Comparison of ENCODE assay signal across 19 mouse cellular contexts in the genomic region with DNA sequence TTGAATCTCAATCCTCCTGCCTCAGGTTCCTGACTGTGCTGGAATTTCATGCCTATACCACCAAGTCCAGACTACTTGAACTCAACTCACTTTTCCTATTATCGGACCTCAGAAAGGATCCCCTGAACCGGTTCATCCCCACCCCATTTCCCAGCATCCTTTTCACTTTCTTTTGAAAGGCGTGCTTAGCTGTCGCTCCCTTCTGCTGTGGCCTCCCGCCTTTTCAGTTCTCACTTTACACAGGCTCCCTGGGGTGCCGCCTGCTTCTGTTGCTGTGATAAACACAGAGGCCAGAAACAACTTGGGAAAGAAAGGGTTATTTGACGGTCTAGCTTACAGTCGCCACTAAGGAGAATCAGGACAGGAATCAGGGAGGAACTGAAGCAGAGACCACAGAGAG. TPM values are rescaled to one million over a fixed set of nuclear protein-coding genes. Genes with fewer than 3 reads are reported as not detected.
DNase-seq lines count a peak whose midpoint lies in the region; ATAC-seq and TF ChIP-seq lines count a peak whose summit lies in the region.
"Had no signal": no experiment of that assay in that cellular context is flagged by ENCODE, and none has a peak within 500 bp of the region (broad histone marks: within the 10 kb centered on the region; RNA-seq: fewer than 3 reads in every experiment).

No protein-coding gene starts in this region.

- no peak for TF ChIP-seq CTCF in E14TG2a.4 (conservative IDR thresholded peaks at IDR 0.05; ENCODE audit: low read length)

- 6% methylated on average over 8 of the region's 8 CpGs for WGBS in hindbrain, embryonic 11.5 days
- 3% methylated on average over 8 of the region's 8 CpGs for WGBS in hindbrain, embryonic 16.5 days
- WGBS in limb, embryonic 15.5 days: 13% methylated on average over 8 of the region's 8 CpGs

- no peaks in the 10 kb centered on the region for H3K27me3 ChIP-seq in hindbrain, embryonic 11.5 days (ENCODE audit: control insufficient read depth, insufficient read depth, low read length)
- no peaks in the 10 kb centered on the region for H3K27me3 ChIP-seq in hindbrain, embryonic 16.5 days (replicated peaks; ENCODE audit: control insufficient read depth, insufficient read depth, low read length)
- peaks cover 21% of the 10 kb centered on the region for H3K27me3 ChIP-seq in E14TG2a.4 (ENCODE audit: insufficient read depth, low read length)
- peaks cover 6% of the 10 kb centered on the region; the same call in 1 of the 2 replicates for H3K27me3 ChIP-seq in limb, embryonic 15.5 days

- no peak overlapping the region for H3K9ac ChIP-seq in hindbrain, embryonic 11.5 days (ENCODE audit: low read depth, low read length)
- H3K9ac ChIP-seq in hindbrain, embryonic 16.5 days (ENCODE audit: low read depth, low read length): no peak overlapping the region
- no peak overlapping the region for H3K9ac ChIP-seq in limb, embryonic 15.5 days

- H3K4me3 ChIP-seq in hindbrain, embryonic 11.5 days (ENCODE audit: low read depth, low read length): no peak overlapping the region
- H3K4me3 ChIP-seq in hindbrain, embryonic 16.5 days (ENCODE audit: low read length): no peak overlapping the region
- peak overlapping the region; percentile 45 for H3K4me3 ChIP-seq in E14TG2a.4 (replicated peaks; ENCODE audit: low read length)
- no peak overlapping the region for H3K4me3 ChIP-seq in limb, embryonic 15.5 days
- H3K4me3 ChIP-seq: layer of hippocampus, adult 2 months had no signal

- no peaks in the 10 kb centered on the region for H3K9me3 ChIP-seq in hindbrain, embryonic 11.5 days (ENCODE audit: control insufficient read depth, low read length)
- no peaks in the 10 kb centered on the region for H3K9me3 ChIP-seq in hindbrain, embryonic 16.5 days (ENCODE audit: control insufficient read depth, low read length)
- no peaks in the 10 kb centered on the region for H3K9me3 ChIP-seq in E14TG2a.4 (ENCODE audit: low read length)
- no peaks in the 10 kb centered on the region for H3K9me3 ChIP-seq in limb, embryonic 15.5 days

- DNase-seq in hindbrain, embryonic 11.5 days (ENCODE audit: low spot score): peak; percentile 46
- DNase-seq in ZHBTc4 (ENCODE audit: low read depth, low spot score): peak; percentile 66
- no peak for DNase-seq in thymus, postnatal 4 days
- DNase-seq: adrenal gland, postnatal 36 days; cerebellum, postnatal 14 days; heart, postnatal 36 days; lung, adult 18-20 months; lung, postnatal 36 days; right cerebral cortex, postnatal 25 days had no signal

- no peaks in the 10 kb centered on the region for H3K36me3 ChIP-seq in hindbrain, embryonic 11.5 days (ENCODE audit: control insufficient read depth, insufficient read depth, low read length)
- H3K36me3 ChIP-seq in hindbrain, embryonic 16.5 days (ENCODE audit: control insufficient read depth, insufficient read depth, low read length): no peaks in the 10 kb centered on the region
- no peaks in the 10 kb centered on the region for H3K36me3 ChIP-seq in E14TG2a.4 (ENCODE audit: insufficient read depth, low read length)
- no peaks in the 10 kb centered on the region for H3K36me3 ChIP-seq in limb, embryonic 15.5 days

- no peaks in the 10 kb centered on the region for H3K4me1 ChIP-seq in hindbrain, embryonic 11.5 days (replicated peaks; ENCODE audit: control insufficient read depth, insufficient read depth, low read length)
- no peaks in the 10 kb centered on the region for H3K4me1 ChIP-seq in hindbrain, embryonic 16.5 days (ENCODE audit: control insufficient read depth, insufficient read depth, low read depth, low read length)
- H3K4me1 ChIP-seq in E14TG2a.4 (replicated peaks; ENCODE audit: low read depth, low read length): peaks cover 68% of the 10 kb centered on the region
- no peaks in the 10 kb centered on the region for H3K4me1 ChIP-seq in limb, embryonic 15.5 days

- H3K27ac ChIP-seq in hindbrain, embryonic 11.5 days (ENCODE audit: low read depth, low read length): no peak overlapping the region
- no peak overlapping the region for H3K27ac ChIP-seq in hindbrain, embryonic 16.5 days (ENCODE audit: low read depth, low read length)
- no peak overlapping the region for H3K27ac ChIP-seq in limb, embryonic 15.5 days
- H3K27ac ChIP-seq: kidney, postnatal 0 days; layer of hippocampus, adult 2 months had no signal

- H3K4me2 ChIP-seq in hindbrain, embryonic 11.5 days (replicated peaks; ENCODE audit: low read depth, low read length): no peak overlapping the region
- no peak overlapping the region for H3K4me2 ChIP-seq in hindbrain, embryonic 16.5 days (ENCODE audit: low read length)
- 0 out of 2 replicates have a peak overlapping the region, but pooled peaks have one; percentile 12 for H3K4me2 ChIP-seq in limb, embryonic 15.5 days
- H3K4me2 ChIP-seq: heart, embryonic 11.5 days had no signal

- ATAC-seq in hindbrain, embryonic 11.5 days (ENCODE audit: low FRiP score): no peak
- ATAC-seq in hindbrain, embryonic 16.5 days: no peak
- ATAC-seq in limb, embryonic 15.5 days (ENCODE audit: insufficient number of reproducible peaks, low FRiP score, low TSS enrichment, low read depth): no peak
- ATAC-seq in megakaryocyte-erythroid progenitor cell, adult 5-6 weeks (replicated peaks; ENCODE audit: low FRiP score, low TSS enrichment, poor library complexity, severe bottlenecking): no peak
- ATAC-seq: intestine, postnatal 0 days had no signal

RNA-seq across cellular contexts. Expression of gene H2-Oa, which starts 9.0 kb away (rescaled TPM):
- 0.26 and 0.32 TPM in 2 replicates for polyA plus RNA-seq in hindbrain, embryonic 11.5 days (2014; fragmentation: Nextera tagmentation; extraction: Ambion mirVana)
- polyA plus RNA-seq in hindbrain, embryonic 16.5 days (2015; fragmentation: Nextera tagmentation; extraction: Ambion mirVana): 0.14 TPM in 1 of 2 replicates, not detected in the other
- polyA plus RNA-seq in limb, embryonic 15.5 days (2015; fragmentation: Nextera tagmentation; extraction: Ambion mirVana): 0.61 and 0.79 TPM in 2 replicates
- 6.2 and 15.1 TPM in 2 replicates for total RNA-seq in megakaryocyte-erythroid progenitor cell, adult 5-6 weeks (2014; fragmentation: Nextera tagmentation)
- 0.75 and 5.8 TPM in 2 replicates for total RNA-seq in megakaryocyte-erythroid progenitor cell, adult 5-6 weeks (2017)
- total RNA-seq: adrenal gland, postnatal 36 days; gastrocnemius, postnatal 4 days; heart, postnatal 36 days; left cerebral cortex, adult 18-20 months had no signal

RNA-seq across cellular contexts. Expression of gene H2-DMa, which starts 36.2 kb away (rescaled TPM):
- 8.6 and 13.8 TPM in 2 replicates for polyA plus RNA-seq in hindbrain, embryonic 11.5 days (2014; fragmentation: Nextera tagmentation; extraction: Ambion mirVana)
- polyA plus RNA-seq in hindbrain, embryonic 16.5 days (2015; fragmentation: Nextera tagmentation; extraction: Ambion mirVana): 20.5 and 20.9 TPM in 2 replicates
- polyA plus RNA-seq in limb, embryonic 15.5 days (2015; fragmentation: Nextera tagmentation; extraction: Ambion mirVana): 13.4 and 15.2 TPM in 2 replicates
- 26.4 and 41.6 TPM in 2 replicates for total RNA-seq in megakaryocyte-erythroid progenitor cell, adult 5-6 weeks (2014; fragmentation: Nextera tagmentation)
- 35.0 and 36.7 TPM in 2 replicates for total RNA-seq in megakaryocyte-erythroid progenitor cell, adult 5-6 weeks (2017)

RNA-seq across cellular contexts. Expression of gene Brd2, which starts 39.3 kb away (rescaled TPM):
- 113 and 159 TPM in 2 replicates for polyA plus RNA-seq in hindbrain, embryonic 11.5 days (2014; fragmentation: Nextera tagmentation; extraction: Ambion mirVana)
- 98.5 and 123 TPM in 2 replicates for polyA plus RNA-seq in hindbrain, embryonic 16.5 days (2015; fragmentation: Nextera tagmentation; extraction: Ambion mirVana)
- polyA plus RNA-seq in limb, embryonic 15.5 days (2015; fragmentation: Nextera tagmentation; extraction: Ambion mirVana): 104 and 112 TPM in 2 replicates
- 173 and 198 TPM in 2 replicates for total RNA-seq in megakaryocyte-erythroid progenitor cell, adult 5-6 weeks (2014; fragmentation: Nextera tagmentation)
- 312 and 511 TPM in 2 replicates for total RNA-seq in megakaryocyte-erythroid progenitor cell, adult 5-6 weeks (2017)

RNA-seq across cellular contexts. Expression of gene Col11a2, which starts 43.9 kb away (rescaled TPM):
- polyA plus RNA-seq in hindbrain, embryonic 11.5 days (2014; fragmentation: Nextera tagmentation; extraction: Ambion mirVana): 0.91 and 1.4 TPM in 2 replicates
- polyA plus RNA-seq in hindbrain, embryonic 16.5 days (2015; fragmentation: Nextera tagmentation; extraction: Ambion mirVana): 4.7 and 6.7 TPM in 2 replicates
- polyA plus RNA-seq in limb, embryonic 15.5 days (2015; fragmentation: Nextera tagmentation; extraction: Ambion mirVana): 94.4 and 96.5 TPM in 2 replicates
- total RNA-seq in megakaryocyte-erythroid progenitor cell, adult 5-6 weeks (2014; fragmentation: Nextera tagmentation): 1.1 and 3.6 TPM in 2 replicates
- total RNA-seq in megakaryocyte-erythroid progenitor cell, adult 5-6 weeks (2017): 0.05 and 0.46 TPM in 2 replicates

RNA-seq across cellular contexts. Expression of gene Rxrb, which starts 51.5 kb away (rescaled TPM):
- polyA plus RNA-seq in hindbrain, embryonic 11.5 days (2014; fragmentation: Nextera tagmentation; extraction: Ambion mirVana): 16.3 and 16.8 TPM in 2 replicates
- 53.3 and 54.1 TPM in 2 replicates for polyA plus RNA-seq in hindbrain, embryonic 16.5 days (2015; fragmentation: Nextera tagmentation; extraction: Ambion mirVana)
- 44.4 and 52.5 TPM in 2 replicates for polyA plus RNA-seq in limb, embryonic 15.5 days (2015; fragmentation: Nextera tagmentation; extraction: Ambion mirVana)
- 49.6 and 58.9 TPM in 2 replicates for total RNA-seq in megakaryocyte-erythroid progenitor cell, adult 5-6 weeks (2014; fragmentation: Nextera tagmentation)
- 31.4 and 33.3 TPM in 2 replicates for total RNA-seq in megakaryocyte-erythroid progenitor cell, adult 5-6 weeks (2017)
